Mouse (Mus musculus) forelimb bud, embryonic 11.5 days (tissue): ENCODE data around the gene Alk.

Experiments
- DNase-seq: peaks from one replicate; pipeline ENCODE4 v3.0.0-alpha.2; 2012; ENCODE audit warnings: low read depth, low spot score

Alk gene

GRCm38 (mm10) chr17:72604610-72604980 lies at the start of gene Alk:
Gene Alk (minus strand): TSS chr17:72604627.
- peak; percentile 90 for DNase-seq

- no peak for DNase-seq
Observed at GRCm38 (mm10) chr17:72652801-72653200, 48.4 kb upstream of the Alk start.

GRCm38 (mm10) chr17:72648607-72649217 lies 44.3 kb upstream of the Alk start:
- no peak for DNase-seq

- no peak for DNase-seq
Observed at GRCm38 (mm10) chr17:72646167-72646566, 41.7 kb upstream of the Alk start.

- no peak for DNase-seq
Observed at GRCm38 (mm10) chr17:72640095-72640494, 35.7 kb upstream of the Alk start.

- DNase-seq: no peak
Observed at GRCm38 (mm10) chr17:72639400-72639799, 35.0 kb upstream of the Alk start.

GRCm38 (mm10) chr17:72606251-72606650 lies 1.8 kb upstream of the Alk start:
- peak; percentile 83 for DNase-seq

- no peak for DNase-seq
Observed at GRCm38 (mm10) chr17:72603886-72604609, 379 bp downstream of the Alk start.

GRCm38 (mm10) chr17:72603118-72603885 lies 1.1 kb downstream of the Alk start:
- DNase-seq: peak; percentile 89

- no peak for DNase-seq
Observed at GRCm38 (mm10) chr17:72600806-72601205, 3.6 kb downstream of the Alk start.

GRCm38 (mm10) chr17:72587671-72588070 lies 16.8 kb downstream of the Alk start:
- no peak for DNase-seq

- DNase-seq: no peak
Observed at GRCm38 (mm10) chr17:72580142-72580541, 24.3 kb downstream of the Alk start.

GRCm38 (mm10) chr17:72579321-72579720 lies 25.1 kb downstream of the Alk start:
- DNase-seq: no peak

GRCm38 (mm10) chr17:72571379-72571778 lies 33.0 kb downstream of the Alk start:
- no peak for DNase-seq

- no peak for DNase-seq
Observed at GRCm38 (mm10) chr17:72569491-72569890, 34.9 kb downstream of the Alk start.

- DNase-seq: no peak
Observed at GRCm38 (mm10) chr17:72563423-72563822, 41.0 kb downstream of the Alk start.

- DNase-seq: no peak
Observed at GRCm38 (mm10) chr17:72561471-72561870, 43.0 kb downstream of the Alk start.

GRCm38 (mm10) chr17:72560771-72561170 lies 43.7 kb downstream of the Alk start:
- no peak for DNase-seq

- DNase-seq: no peak
Observed at GRCm38 (mm10) chr17:72557029-72557735, 47.2 kb downstream of the Alk start.

GRCm38 (mm10) chr17:72546274-72546673 lies 58.2 kb downstream of the Alk start:
- no peak for DNase-seq

- no peak for DNase-seq
Observed at GRCm38 (mm10) chr17:72535304-72535703, 69.1 kb downstream of the Alk start.

- no peak for DNase-seq
Observed at GRCm38 (mm10) chr17:72532266-72532665, 72.2 kb downstream of the Alk start.
